Mouse (Mus musculus) ES-E14 (cell line): ENCODE results near the gene Tcl1b1.

Source experiments
- HCFC1 ChIP-seq: IDR thresholded peaks from 2 replicates; pipeline ENCODE4 v1.6.1; 2012; ENCODE audit warnings: low read length, inconsistent platforms, borderline replicate concordance; ENCODE audit not compliant: insufficient read depth
- MAFK ChIP-seq: IDR thresholded peaks from 2 replicates; pipeline ENCODE4 v1.6.1; 2014; ENCODE audit warnings: mild to moderate bottlenecking, low read depth, low read length, inconsistent platforms; ENCODE audit not compliant: insufficient read depth
- ZC3H11A ChIP-seq: IDR thresholded peaks from 2 replicates; pipeline ENCODE4 v1.6.1; 2012; ENCODE audit warnings: low read depth, mild to moderate bottlenecking, inconsistent platforms, low read length, borderline replicate concordance

DNA sequence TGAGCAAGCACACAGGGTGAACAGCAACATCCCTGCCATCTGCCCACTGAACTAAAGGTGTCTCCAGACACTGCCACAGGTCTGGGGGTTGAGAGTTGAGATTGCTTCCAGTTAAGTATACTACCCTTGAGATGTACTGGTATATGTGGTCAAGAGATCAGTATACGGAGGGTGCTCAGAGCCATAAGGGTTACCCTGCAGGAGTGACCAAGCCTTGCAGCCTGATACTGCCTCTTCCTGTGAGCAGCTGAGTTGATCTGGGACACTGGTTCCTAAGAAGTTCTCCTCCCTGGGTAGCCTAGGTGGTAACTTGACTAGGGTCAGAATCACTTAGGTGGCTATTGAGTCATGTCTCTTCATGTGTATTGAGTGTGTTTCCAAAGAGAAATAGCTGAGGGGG lies 49.0 kb downstream of the Tcl1b1 start:
- no peak for TF ChIP-seq HCFC1
- no peak for TF ChIP-seq MAFK
- no peak for TF ChIP-seq ZC3H11A
